Mouse (Mus musculus) lung, postnatal 0 days (tissue): Measurements from ENCODE around the gene Gins2.

Experiments used
- CTCF ChIP-seq: IDR thresholded peaks from 2 replicates; pipeline ENCODE4 v1.5.1; 2016; ENCODE audit warnings: antibody characterized with exemption, mild to moderate bottlenecking
- EP300 ChIP-seq: IDR thresholded peaks from 2 replicates; pipeline ENCODE4 v1.6.1; 2016; ENCODE audit warnings: antibody characterized with exemption, mild to moderate bottlenecking, control low read depth

- peak; percentile 68 for TF ChIP-seq CTCF
- no peak for TF ChIP-seq EP300
Observed at GRCm38 (mm10) chr8:120561539-120562435, 27.3 kb downstream of the Gins2 start.
